Mouse (Mus musculus) liver, postnatal 0 days (tissue): ENCODE results near the gene Tinagl1. TPM values are rescaled to one million over a fixed set of nuclear protein-coding genes. Genes with fewer than 3 reads are reported as not detected.

ENCODE experiments used
- ATAC-seq: fragments of 200-750 bp; cut with Nextera tagmentation; 2 replicates; pipeline ENCODE4 v1.8.0; 2017; ENCODE audit warnings: mild to moderate bottlenecking, moderate library complexity
- DNase-seq: peaks from one replicate; pipeline ENCODE4 v3.0.0-alpha.2; 2016
- H3K27ac ChIP-seq: fragments of 300-500 bp; sonication (generic); 2 replicates; pipeline ENCODE4 v1.5.1; 2014; ENCODE audit warnings: antibody characterized with exemption, moderate library complexity, mild to moderate bottlenecking, low read depth
- H3K27me3 ChIP-seq: fragments of 300-500 bp; sonication (generic); 2 replicates; pipeline ENCODE4 v1.6.1; 2014; ENCODE audit warnings: low read length, control low read depth, mixed read lengths; ENCODE audit not compliant: insufficient read depth
- H3K36me3 ChIP-seq: fragments of 300-500 bp; sonication (generic); replicated peaks from 2 replicates; pipeline ENCODE4 v1.6.1; 2014; ENCODE audit warnings: mild to moderate bottlenecking, control low read depth, low read length, moderate library complexity, mixed read lengths; ENCODE audit not compliant: insufficient read depth
- H3K4me1 ChIP-seq: fragments of 300-500 bp; sonication (generic); 2 replicates; pipeline ENCODE4 v1.6.1; 2014; ENCODE audit warnings: antibody characterized with exemption, mild to moderate bottlenecking, control low read depth; ENCODE audit not compliant: insufficient read depth
- H3K4me2 ChIP-seq: fragments of 300-500 bp; sonication (generic); 2 replicates; pipeline ENCODE4 v1.6.1; 2014; ENCODE audit warnings: low read depth, mild to moderate bottlenecking, low read length, moderate library complexity, mixed read lengths
- H3K4me3 ChIP-seq: fragments of 300-500 bp; sonication (generic); 2 replicates; pipeline ENCODE4 v1.5.1; 2014; ENCODE audit warnings: low read depth, low read length
- H3K9ac ChIP-seq: fragments of 300-500 bp; sonication (generic); replicated peaks from 2 replicates; pipeline ENCODE4 v1.6.1; 2014; ENCODE audit warnings: mild to moderate bottlenecking, moderate library complexity
- H3K9me3 ChIP-seq: fragments of 300-500 bp; sonication (generic); 2 replicates; pipeline ENCODE4 v1.6.1; 2016; ENCODE audit warnings: mild to moderate bottlenecking, control low read depth, low read length, mixed read lengths
- CTCF ChIP-seq: sonication (generic); IDR thresholded peaks from 2 replicates; pipeline ENCODE4 v1.5.1; 2016; ENCODE audit warnings: antibody characterized with exemption, low read depth
- EP300 ChIP-seq: IDR thresholded peaks from 2 replicates; pipeline ENCODE4 v1.6.1; 2016; ENCODE audit warnings: antibody characterized with exemption, low read depth, mild to moderate bottlenecking
- WGBS: fragments of 180-500 bp; shearing (Covaris S2); extraction: QIAGEN DNeasy Blood & Tissue Kit; methylation state at CpG from one replicate; pipeline ENCODE4 v1.1.7; 2014; ENCODE audit not compliant: insufficient replicate concordance; 5-methylcytosine and 5-hydroxymethylcytosine counted together
- polyA plus RNA-seq: library from polyadenylated mRNA; unstranded; fragments of >200 nt; fragmentation: Nextera tagmentation; extraction: Ambion mirVana; gene quantifications from 2 replicates; pipeline ENCODE4 v1.2.1, GENCODE M21; 2015

Gene Tinagl1
- polyA plus RNA-seq, 1 experiment from 2014 or later, result 22.9 TPM

DNA sequence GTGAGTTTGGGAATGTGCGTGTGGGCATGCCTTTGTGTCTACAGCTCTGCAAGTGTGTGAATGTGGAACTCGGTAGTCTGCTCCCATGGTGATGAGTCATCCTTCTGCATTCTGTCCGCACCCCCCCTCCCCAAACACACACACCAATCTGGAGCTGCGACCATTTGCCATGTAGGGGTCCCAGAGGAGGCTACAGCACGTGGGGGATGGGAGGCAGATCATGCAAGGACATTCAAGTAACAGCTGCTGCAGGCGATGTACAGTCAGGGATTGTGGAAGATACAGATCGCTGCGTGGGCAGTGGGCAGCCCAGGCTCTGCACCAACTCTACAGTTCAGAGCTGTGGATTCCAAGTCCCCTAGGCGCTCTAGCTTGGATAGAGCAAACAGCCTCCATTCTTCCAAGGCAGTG lies 33.9 kb downstream of the Tinagl1 start:
- H3K9me3 ChIP-seq, result peaks cover 3% of the 10 kb centered on the region; the same call in 1 of the 2 replicates
- no peak for TF ChIP-seq EP300
- no peak for TF ChIP-seq CTCF
- peaks cover 50% of the 10 kb centered on the region for H3K27me3 ChIP-seq
- no peak for DNase-seq
- no peak overlapping the region for H3K4me2 ChIP-seq
- no peak overlapping the region for H3K9ac ChIP-seq
- WGBS, result 54% methylated on average over 9 of the region's 9 CpGs
- no peaks in the 10 kb centered on the region for H3K36me3 ChIP-seq
- no peak overlapping the region for H3K4me3 ChIP-seq
- ATAC-seq, result no peak
- H3K27ac ChIP-seq, result no peak overlapping the region
- H3K4me1 ChIP-seq, result peaks cover 8% of the 10 kb centered on the region; the same call in 1 of the 2 replicates

GRCm38 (mm10) chr4:130139214-130139492 lies 35.8 kb downstream of the Tinagl1 start, which contains the start of gene Hcrtr1:
Hcrtr1 (minus strand) TSS chr4:130139359.
- no peak within 1 kb of the TSS for H3K9ac ChIP-seq
- ATAC-seq (no peak), DNase-seq (no peak)
- H3K36me3 ChIP-seq, result no peaks in the 10 kb centered on the region
- WGBS, result 5% methylated on average over 13 of the region's 15 CpGs
- peak within 1 kb of the TSS; percentile 19; the same call in 1 of the 2 replicates for H3K4me2 ChIP-seq
- TF ChIP-seq EP300 (no peak), CTCF (no peak)
- H3K9me3 ChIP-seq, result no peaks in the 10 kb centered on the region
- peaks cover 50% of the 10 kb centered on the region for H3K27me3 ChIP-seq
- peaks cover 8% of the 10 kb centered on the region; the same call in 1 of the 2 replicates for H3K4me1 ChIP-seq
- H3K4me3 ChIP-seq, result peak within 1 kb of the TSS; percentile 17; the same call in 1 of the 2 replicates
- H3K27ac ChIP-seq, result no peak within 1 kb of the TSS

- no peaks in the 10 kb centered on the region for H3K36me3 ChIP-seq
- peak overlapping the region; percentile 19; the same call in 1 of the 2 replicates for H3K4me2 ChIP-seq
- no peak overlapping the region for H3K9ac ChIP-seq
- peaks cover 50% of the 10 kb centered on the region for H3K27me3 ChIP-seq
- H3K4me1 ChIP-seq, result peaks cover 8% of the 10 kb centered on the region; the same call in 1 of the 2 replicates
- H3K27ac ChIP-seq, result no peak overlapping the region
- peak; percentile 78 for DNase-seq
- H3K4me3 ChIP-seq, result peak overlapping the region; percentile 17; the same call in 1 of the 2 replicates
- ATAC-seq, result peak; percentile 58; the same call in 1 of the 2 replicates
- WGBS, result 2% methylated on average over 45 of the region's 57 CpGs
- no peaks in the 10 kb centered on the region for H3K9me3 ChIP-seq
- TF ChIP-seq CTCF, result peak; percentile 86
- no peak for TF ChIP-seq EP300
Measured at GRCm38 (mm10) chr4:130138441-130139213, 36.3 kb downstream of the Tinagl1 start.

DNA sequence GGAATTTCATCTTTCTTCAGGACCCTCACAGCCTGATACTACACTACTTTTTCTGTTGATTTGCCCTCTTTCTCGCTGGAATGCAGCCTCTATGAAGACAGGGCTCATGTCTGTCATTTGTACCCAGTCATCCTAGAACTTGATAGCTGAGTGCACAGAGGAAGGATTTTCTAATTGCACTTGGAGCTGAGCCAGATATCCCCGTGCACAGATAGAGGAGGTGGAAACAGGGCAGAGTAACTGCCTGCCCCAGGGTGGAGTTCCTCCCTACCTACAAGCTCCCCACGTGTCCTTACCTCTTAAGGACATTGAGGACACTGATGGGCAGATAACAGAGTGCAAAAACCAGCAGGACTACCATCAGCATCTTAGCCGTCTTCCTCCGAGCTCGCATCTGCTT lies 41.5 kb downstream of the Tinagl1 start:
- H3K4me2 ChIP-seq, result no peak overlapping the region

GRCm38 (mm10) chr4:130131448-130132105 lies 43.3 kb downstream of the Tinagl1 start:
- 79% methylated on average over 7 of the region's 7 CpGs for WGBS
- H3K4me1 ChIP-seq, result no peaks in the 10 kb centered on the region
- H3K36me3 ChIP-seq, result peaks cover 13% of the 10 kb centered on the region
- H3K9me3 ChIP-seq, result no peaks in the 10 kb centered on the region
- no peak overlapping the region for H3K4me2 ChIP-seq
- no peaks in the 10 kb centered on the region for H3K27me3 ChIP-seq
- H3K27ac ChIP-seq, result no peak overlapping the region
- no peak for DNase-seq
- TF ChIP-seq CTCF, result no peak
- TF ChIP-seq EP300, result no peak
- H3K4me3 ChIP-seq, result no peak overlapping the region
- no peak for ATAC-seq
- H3K9ac ChIP-seq, result no peak overlapping the region

More for the DNA sequence above, 41.5 kb downstream of the Tinagl1 start:
- Histone ChIP-seq H3K4me1 (peaks cover 3% of the 10 kb centered on the region; the same call in 1 of the 2 replicates), H3K36me3 (no peaks in the 10 kb centered on the region), H3K4me3 (no peak overlapping the region), H3K9ac (no peak overlapping the region), H3K9me3 (no peaks in the 10 kb centered on the region), H3K27ac (no peak overlapping the region), H3K27me3 (peaks cover 11% of the 10 kb centered on the region)
- WGBS, result 59% methylated on average over 6 of the region's 6 CpGs
- DNase-seq (no peak), ATAC-seq (no peak)
- no peak for TF ChIP-seq EP300
- TF ChIP-seq CTCF, result no peak

- 68% methylated on average over 13 of the region's 13 CpGs for WGBS
- no peak overlapping the region for H3K4me2 ChIP-seq
- H3K36me3 ChIP-seq, result peaks cover 21% of the 10 kb centered on the region
- ATAC-seq, result no peak
- no peaks in the 10 kb centered on the region for H3K4me1 ChIP-seq
- no peaks in the 10 kb centered on the region for H3K27me3 ChIP-seq
- H3K9me3 ChIP-seq, result no peaks in the 10 kb centered on the region
- no peak for DNase-seq
- no peak overlapping the region for H3K27ac ChIP-seq
- no peak overlapping the region for H3K9ac ChIP-seq
- TF ChIP-seq EP300 (no peak), CTCF (no peak)
- H3K4me3 ChIP-seq, result no peak overlapping the region
Measured at GRCm38 (mm10) chr4:130130641-130131350, 44.1 kb downstream of the Tinagl1 start.
